Mouse (Mus musculus): ENCODE results near the gene Cpped1.

- TF ChIP-seq CTCF (conservative IDR thresholded peaks at IDR 0.05; ENCODE audit: low read length) (no peak), POU5F1 (IDR thresholded peaks at IDR 0.05; ENCODE audit: borderline replicate concordance, low read length) (no peak), NANOG (IDR thresholded peaks at IDR 0.05; ENCODE audit: borderline replicate concordance, low read length) (no peak)
Observed at GRCm38 (mm10) chr16:11824385-11824784, 84.9 kb downstream of the Cpped1 start.

Data from E14TG2a.4 (cell line).